Mouse (Mus musculus) olfactory bulb, adult 2 months (tissue): Measurements from ENCODE around the gene Krt28.

Experiments used
- CTCF ChIP-seq: fragments of 200-500 bp; IDR thresholded peaks from 2 replicates; pipeline ENCODE4 v1.5.1; 2012; ENCODE audit warnings: low read depth, mild to moderate bottlenecking, low read length, moderate library complexity; ENCODE audit not compliant: insufficient read depth
- POLR2A ChIP-seq: fragments of 200-500 bp; IDR thresholded peaks from 2 replicates; pipeline ENCODE4 v1.6.1; 2012; ENCODE audit warnings: mild to moderate bottlenecking, low read depth, low read length, moderate library complexity; ENCODE audit not compliant: insufficient read depth

GRCm38 (mm10) chr11:99333426-99333825, 41.3 kb downstream of the Krt28 start:
- TF ChIP-seq CTCF: no peak
- no peak for TF ChIP-seq POLR2A
